Mouse (Mus musculus): ENCODE measurements at regions not wholly inside any gene's neighbourhood (a gene's known extent, or its start where the extent isn't known, plus 50 kb on each side); places are given as distances from the start of the nearest gene placed in this dataset.

DNA sequence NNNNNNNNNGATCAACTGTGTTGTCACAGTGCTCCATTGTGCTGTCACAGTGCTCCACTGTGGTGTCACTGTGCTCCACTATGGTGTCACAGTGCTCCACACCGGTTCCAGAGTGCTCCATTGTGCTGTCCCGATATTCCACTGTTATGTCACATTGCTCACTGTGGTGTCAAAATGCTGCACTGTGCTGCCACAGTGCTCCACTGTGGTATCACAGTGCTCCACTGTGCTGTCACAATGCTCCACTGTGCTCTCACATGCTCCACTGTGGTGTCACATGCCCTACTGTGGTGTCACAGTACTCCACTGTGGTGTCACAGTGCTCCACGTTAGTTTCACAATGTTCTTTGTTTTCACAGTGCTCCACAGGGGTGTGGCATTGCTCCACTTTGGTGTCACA lies 359.3 kb upstream of the Olfr161 start:
- Histone ChIP-seq H3K4me1 (ENCODE audit: control insufficient read depth, insufficient read depth, low read length) (no peaks in the 10 kb centered on the region), H3K36me3 (ENCODE audit: control insufficient read depth, insufficient read depth, low read length) (no peaks in the 10 kb centered on the region), H3K4me2 (replicated peaks; ENCODE audit: low read depth, low read length) (no peak overlapping the region), H3K4me3 (ENCODE audit: low read depth, low read length) (no peak overlapping the region), H3K27ac (ENCODE audit: low read length) (no peak overlapping the region), H3K9me3 (ENCODE audit: control insufficient read depth, low read depth, low read length) (peaks cover 48% of the 10 kb centered on the region), H3K27me3 (ENCODE audit: control insufficient read depth, insufficient read depth, low read length) (no peaks in the 10 kb centered on the region), H3K9ac (replicated peaks; ENCODE audit: low read depth, low read length) (no peak overlapping the region)
- WGBS, result 69% methylated on average over 3 of the region's 3 CpGs
- ATAC-seq (ENCODE audit: insufficient number of reproducible peaks, insufficient read depth, low FRiP score, low read depth), result peak; percentile 16; the same call in 1 of the 2 replicates

DNA sequence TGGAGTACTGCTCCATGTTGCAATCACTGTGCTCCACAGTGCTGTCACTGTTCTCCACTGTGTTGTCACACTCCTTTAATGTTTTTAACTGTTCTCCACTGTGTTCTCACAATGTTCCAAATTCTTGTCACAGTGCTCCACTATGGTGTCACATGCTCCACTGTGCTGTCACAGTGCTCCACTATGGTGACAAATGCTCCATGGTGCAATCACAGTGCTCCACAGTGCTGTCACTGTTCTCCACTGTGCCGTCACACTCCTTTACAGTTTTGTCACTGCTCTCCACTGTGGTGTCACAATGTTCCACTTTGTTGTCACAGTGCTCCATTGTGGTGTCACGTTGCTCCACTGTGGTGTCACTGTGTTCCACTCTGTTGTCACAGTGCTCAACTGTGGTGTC lies 358.2 kb upstream of the Olfr161 start:
- no peaks in the 10 kb centered on the region for H3K4me1 ChIP-seq (ENCODE audit: control insufficient read depth, insufficient read depth, low read length)
- H3K27ac ChIP-seq (ENCODE audit: low read length), result no peak overlapping the region
- H3K4me2 ChIP-seq (replicated peaks; ENCODE audit: low read depth, low read length), result no peak overlapping the region
- no peak overlapping the region for H3K9ac ChIP-seq (replicated peaks; ENCODE audit: low read depth, low read length)
- ATAC-seq (ENCODE audit: insufficient number of reproducible peaks, insufficient read depth, low FRiP score, low read depth), result peak; percentile 33
- 58% methylated on average over 2 of the region's 2 CpGs for WGBS
- no peaks in the 10 kb centered on the region for H3K27me3 ChIP-seq (ENCODE audit: control insufficient read depth, insufficient read depth, low read length)
- H3K9me3 ChIP-seq (ENCODE audit: control insufficient read depth, low read depth, low read length), result peaks cover 52% of the 10 kb centered on the region
- no peak overlapping the region for H3K4me3 ChIP-seq (ENCODE audit: low read depth, low read length)
- no peaks in the 10 kb centered on the region for H3K36me3 ChIP-seq (ENCODE audit: control insufficient read depth, insufficient read depth, low read length)

- no peak overlapping the region for H3K4me3 ChIP-seq (ENCODE audit: low read depth, low read length)
- H3K9me3 ChIP-seq (ENCODE audit: control insufficient read depth, low read depth, low read length), result peaks cover 62% of the 10 kb centered on the region
- H3K36me3 ChIP-seq (ENCODE audit: control insufficient read depth, insufficient read depth, low read length), result no peaks in the 10 kb centered on the region
- ATAC-seq (ENCODE audit: insufficient number of reproducible peaks, insufficient read depth, low FRiP score, low read depth), result peak; percentile 50
- no peaks in the 10 kb centered on the region for H3K4me1 ChIP-seq (ENCODE audit: control insufficient read depth, insufficient read depth, low read length)
- no peak overlapping the region for H3K27ac ChIP-seq (ENCODE audit: low read length)
- H3K4me2 ChIP-seq (replicated peaks; ENCODE audit: low read depth, low read length), result no peak overlapping the region
- WGBS, result 43% methylated on average over 2 of the region's 2 CpGs
- no peak overlapping the region for H3K9ac ChIP-seq (replicated peaks; ENCODE audit: low read depth, low read length)
- H3K27me3 ChIP-seq (ENCODE audit: control insufficient read depth, insufficient read depth, low read length), result no peaks in the 10 kb centered on the region
These were observed 356.8 kb upstream of the Olfr161 start for GRCm38 (mm10) chr16:3234063-3234462.

- Histone ChIP-seq H3K9me3 (ENCODE audit: control insufficient read depth, low read depth, low read length) (peaks cover 52% of the 10 kb centered on the region), H3K4me3 (ENCODE audit: low read depth, low read length) (no peak overlapping the region), H3K27ac (ENCODE audit: low read length) (no peak overlapping the region), H3K27me3 (ENCODE audit: control insufficient read depth, insufficient read depth, low read length) (no peaks in the 10 kb centered on the region), H3K36me3 (ENCODE audit: control insufficient read depth, insufficient read depth, low read length) (no peaks in the 10 kb centered on the region), H3K4me2 (replicated peaks; ENCODE audit: low read depth, low read length) (no peak overlapping the region), H3K9ac (replicated peaks; ENCODE audit: low read depth, low read length) (no peak overlapping the region), H3K4me1 (ENCODE audit: control insufficient read depth, insufficient read depth, low read length) (no peaks in the 10 kb centered on the region)
- 71% methylated on average over 5 of the region's 5 CpGs for WGBS
- ATAC-seq (ENCODE audit: insufficient number of reproducible peaks, insufficient read depth, low FRiP score, low read depth), result peak; percentile 8; the same call in 1 of the 2 replicates
These were observed 349.7 kb upstream of the Olfr161 start for GRCm38 (mm10) chr16:3240982-3241719.

- H3K4me2 ChIP-seq (replicated peaks; ENCODE audit: low read depth, low read length), result no peak overlapping the region
- H3K9me3 ChIP-seq (ENCODE audit: control insufficient read depth, low read depth, low read length), result peaks cover 49% of the 10 kb centered on the region
- ATAC-seq (ENCODE audit: insufficient number of reproducible peaks, insufficient read depth, low FRiP score, low read depth), result no peak
- 66% methylated on average over 1 of the region's 1 CpGs for WGBS
- H3K27me3 ChIP-seq (ENCODE audit: control insufficient read depth, insufficient read depth, low read length), result no peaks in the 10 kb centered on the region
- no peaks in the 10 kb centered on the region for H3K36me3 ChIP-seq (ENCODE audit: control insufficient read depth, insufficient read depth, low read length)
- no peak overlapping the region for H3K4me3 ChIP-seq (ENCODE audit: low read depth, low read length)
- no peaks in the 10 kb centered on the region for H3K4me1 ChIP-seq (ENCODE audit: control insufficient read depth, insufficient read depth, low read length)
- no peak overlapping the region for H3K27ac ChIP-seq (ENCODE audit: low read length)
- H3K9ac ChIP-seq (replicated peaks; ENCODE audit: low read depth, low read length), result no peak overlapping the region
These were observed 348.9 kb upstream of the Olfr161 start for GRCm38 (mm10) chr16:3241939-3242338.

- no peak overlapping the region for H3K27ac ChIP-seq (ENCODE audit: low read length)
- no peaks in the 10 kb centered on the region for H3K4me1 ChIP-seq (ENCODE audit: control insufficient read depth, insufficient read depth, low read length)
- no peak for ATAC-seq (ENCODE audit: insufficient number of reproducible peaks, insufficient read depth, low FRiP score, low read depth)
- H3K36me3 ChIP-seq (ENCODE audit: control insufficient read depth, insufficient read depth, low read length), result no peaks in the 10 kb centered on the region
- H3K9me3 ChIP-seq (ENCODE audit: control insufficient read depth, low read depth, low read length), result peaks cover 21% of the 10 kb centered on the region
- no peak overlapping the region for H3K9ac ChIP-seq (replicated peaks; ENCODE audit: low read depth, low read length)
- H3K27me3 ChIP-seq (ENCODE audit: control insufficient read depth, insufficient read depth, low read length), result no peaks in the 10 kb centered on the region
- no peak overlapping the region for H3K4me2 ChIP-seq (replicated peaks; ENCODE audit: low read depth, low read length)
- H3K4me3 ChIP-seq (ENCODE audit: low read depth, low read length), result no peak overlapping the region
These were observed 344.4 kb upstream of the Olfr161 start for GRCm38 (mm10) chr16:3246422-3246821.

DNA sequence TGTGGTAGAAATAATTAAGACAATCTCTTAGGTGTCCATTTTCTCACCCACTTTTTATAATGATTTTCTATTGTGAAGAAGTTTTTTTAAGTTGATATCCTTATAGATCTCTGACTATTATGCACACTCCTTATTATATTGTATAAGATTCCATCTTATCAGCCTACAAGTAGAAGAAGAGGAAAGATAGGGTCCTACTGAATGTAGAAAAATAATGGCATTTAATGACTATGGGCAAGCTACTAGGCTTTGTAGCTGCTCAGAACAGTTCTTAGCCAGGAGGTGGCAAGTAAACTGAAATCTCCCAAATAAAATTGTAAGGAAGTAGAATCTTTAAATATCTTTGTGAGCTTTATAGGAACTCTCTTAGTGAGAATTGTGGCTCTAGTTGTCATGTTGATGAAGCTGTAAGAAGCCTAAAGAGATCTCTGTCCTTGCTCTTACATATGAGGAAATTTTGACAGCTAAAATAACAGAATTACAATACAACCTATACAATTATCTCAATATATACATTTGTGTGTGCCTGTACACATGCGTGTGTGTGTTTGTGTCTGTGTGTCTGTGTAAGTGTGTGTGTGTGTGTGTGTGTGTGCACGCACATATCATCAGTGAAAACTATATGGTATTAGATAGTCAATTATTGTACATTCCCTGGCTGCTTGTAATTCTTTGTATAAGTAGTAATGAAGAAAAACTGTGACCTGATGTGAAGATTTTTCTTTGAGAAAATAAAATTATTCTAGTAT lies 343.7 kb upstream of the Olfr161 start:
- ATAC-seq (ENCODE audit: insufficient number of reproducible peaks, insufficient read depth, low FRiP score, low read depth), result no peak
- 46% methylated on average over 2 of the region's 2 CpGs for WGBS
- H3K27ac ChIP-seq (ENCODE audit: low read length), result no peak overlapping the region

GRCm38 (mm10) chr16:3247755-3248110 lies 343.1 kb upstream of the Olfr161 start:
- WGBS, result 54% methylated on average over 2 of the region's 2 CpGs
- no peak for ATAC-seq (ENCODE audit: insufficient number of reproducible peaks, insufficient read depth, low FRiP score, low read depth)
- Histone ChIP-seq H3K27me3 (ENCODE audit: control insufficient read depth, insufficient read depth, low read length) (no peaks in the 10 kb centered on the region), H3K4me3 (ENCODE audit: low read depth, low read length) (no peak overlapping the region), H3K36me3 (ENCODE audit: control insufficient read depth, insufficient read depth, low read length) (no peaks in the 10 kb centered on the region), H3K4me1 (ENCODE audit: control insufficient read depth, insufficient read depth, low read length) (no peaks in the 10 kb centered on the region), H3K4me2 (replicated peaks; ENCODE audit: low read depth, low read length) (no peak overlapping the region), H3K9me3 (ENCODE audit: control insufficient read depth, low read depth, low read length) (peaks cover 15% of the 10 kb centered on the region), H3K27ac (ENCODE audit: low read length) (no peak overlapping the region), H3K9ac (replicated peaks; ENCODE audit: low read depth, low read length) (no peak overlapping the region)

More for the DNA sequence above, 343.7 kb upstream of the Olfr161 start:
- no peaks in the 10 kb centered on the region for H3K4me1 ChIP-seq (ENCODE audit: control insufficient read depth, insufficient read depth, low read length)
- H3K36me3 ChIP-seq (ENCODE audit: control insufficient read depth, insufficient read depth, low read length), result no peaks in the 10 kb centered on the region
- H3K9ac ChIP-seq (replicated peaks; ENCODE audit: low read depth, low read length), result no peak overlapping the region
- no peak overlapping the region for H3K4me2 ChIP-seq (replicated peaks; ENCODE audit: low read depth, low read length)
- no peak overlapping the region for H3K4me3 ChIP-seq (ENCODE audit: low read depth, low read length)
- H3K9me3 ChIP-seq (ENCODE audit: control insufficient read depth, low read depth, low read length), result peaks cover 15% of the 10 kb centered on the region
- no peaks in the 10 kb centered on the region for H3K27me3 ChIP-seq (ENCODE audit: control insufficient read depth, insufficient read depth, low read length)

Measured in stomach, embryonic 14.5 days (tissue).